ENCODE assay signal across 8 mouse cellular contexts in the genomic region with DNA sequence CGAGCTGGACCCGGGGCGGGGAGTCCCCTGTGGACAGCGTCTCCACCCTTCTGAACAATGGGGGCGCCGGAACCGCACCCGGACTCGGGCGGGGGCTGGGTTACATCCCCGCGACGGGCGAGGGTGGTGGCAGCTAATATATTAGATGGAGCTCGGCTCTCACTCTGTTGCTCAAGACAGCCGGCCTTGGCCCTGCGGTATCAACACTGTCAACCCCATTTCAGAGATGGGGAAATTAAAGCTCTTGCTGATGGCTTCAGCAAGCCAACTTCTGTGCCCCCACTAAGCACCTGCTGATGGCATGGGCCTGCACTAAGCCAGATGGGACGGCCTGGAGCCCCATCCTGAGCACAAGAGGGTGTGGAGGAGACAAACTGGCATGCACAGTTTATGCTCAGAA. TPM values are rescaled to one million over a fixed set of nuclear protein-coding genes. Genes with fewer than 3 reads are reported as not detected.
DNase-seq lines count a peak whose midpoint lies in the region; ATAC-seq and TF ChIP-seq lines count a peak whose summit lies in the region.

No protein-coding gene starts in this region.

- no peak for DNase-seq in heart, postnatal 14 days
- no peak for DNase-seq in hindbrain, embryonic 11.5 days (ENCODE audit: low spot score)
- DNase-seq in midbrain, embryonic 11.5 days (ENCODE audit: low spot score, missing footprints) = no peak
- DNase-seq in embryo, embryonic 10 days (ENCODE audit: low spot score) = no peak
- no peak for DNase-seq in right cerebral cortex, adult 18-20 months
- no peak for DNase-seq in cerebellum, postnatal 4 days (ENCODE audit: low spot score in 2 of 2)

- H3K9me3 ChIP-seq in heart, embryonic 15.5 days (replicated peaks) = no peaks in the 10 kb centered on the region
- H3K9me3 ChIP-seq in hindbrain, embryonic 11.5 days (ENCODE audit: control insufficient read depth, low read length) = no peaks in the 10 kb centered on the region
- no peaks in the 10 kb centered on the region for H3K9me3 ChIP-seq in midbrain, embryonic 11.5 days (ENCODE audit: control insufficient read depth, low read length)

- no peaks in the 10 kb centered on the region for H3K27me3 ChIP-seq in heart, embryonic 15.5 days
- H3K27me3 ChIP-seq in hindbrain, embryonic 11.5 days (ENCODE audit: control insufficient read depth, insufficient read depth, low read length) = no peaks in the 10 kb centered on the region
- no peaks in the 10 kb centered on the region for H3K27me3 ChIP-seq in midbrain, embryonic 11.5 days (ENCODE audit: control insufficient read depth, insufficient read depth, low read length)

- peak overlapping the region; percentile 96 for H3K4me3 ChIP-seq in heart, embryonic 15.5 days
- H3K4me3 ChIP-seq in bone marrow, adult 2 months (replicated peaks; ENCODE audit: control insufficient read depth, low read depth, low read length) = peak overlapping the region; percentile 82
- H3K4me3 ChIP-seq in hindbrain, embryonic 11.5 days (ENCODE audit: low read depth, low read length) = peak overlapping the region; percentile 90
- H3K4me3 ChIP-seq in midbrain, embryonic 11.5 days (ENCODE audit: low read depth, low read length) = peak overlapping the region; percentile 92

- peak overlapping the region; percentile 94 for H3K27ac ChIP-seq in heart, embryonic 15.5 days
- peak overlapping the region; percentile 98 for H3K27ac ChIP-seq in bone marrow, adult 2 months (ENCODE audit: control insufficient read depth, insufficient read depth, low read depth, low read length, poor library complexity)
- H3K27ac ChIP-seq in hindbrain, embryonic 11.5 days (ENCODE audit: low read depth, low read length) = peak overlapping the region; percentile 100
- H3K27ac ChIP-seq in midbrain, embryonic 11.5 days (ENCODE audit: low read depth, low read length) = peak overlapping the region; percentile 99

- intact Hi-C loops in heart, postnatal 14 days (cut with DNase I) = loop anchor here (5.0 kb wide), 1 partner anchor 123 kb away; a partner anchor contains a TSS

- H3K9ac ChIP-seq in heart, embryonic 15.5 days = peak overlapping the region; percentile 94
- H3K9ac ChIP-seq in hindbrain, embryonic 11.5 days (ENCODE audit: low read depth, low read length) = peak overlapping the region; percentile 98
- peak overlapping the region; percentile 99 for H3K9ac ChIP-seq in midbrain, embryonic 11.5 days (ENCODE audit: low read length)

- H3K4me1 ChIP-seq in heart, embryonic 15.5 days (replicated peaks) = peaks cover 18% of the 10 kb centered on the region
- H3K4me1 ChIP-seq in bone marrow, adult 2 months (ENCODE audit: control insufficient read depth, insufficient read depth, low read length) = no peaks in the 10 kb centered on the region; the same call in none of the 2 replicates
- H3K4me1 ChIP-seq in hindbrain, embryonic 11.5 days (replicated peaks; ENCODE audit: control insufficient read depth, insufficient read depth, low read length) = peaks cover 6% of the 10 kb centered on the region
- peaks cover 47% of the 10 kb centered on the region for H3K4me1 ChIP-seq in midbrain, embryonic 11.5 days (ENCODE audit: control insufficient read depth, insufficient read depth, low read length)

- peak overlapping the region; percentile 83 for H3K4me2 ChIP-seq in heart, embryonic 15.5 days
- H3K4me2 ChIP-seq in hindbrain, embryonic 11.5 days (replicated peaks; ENCODE audit: low read depth, low read length) = peak overlapping the region; percentile 74
- H3K4me2 ChIP-seq in midbrain, embryonic 11.5 days = peak overlapping the region; percentile 62

- peak; percentile 12; the same call in 1 of the 2 replicates for ATAC-seq in heart, embryonic 15.5 days (replicated peaks; ENCODE audit: insufficient number of reproducible peaks, insufficient read depth, low FRiP score, low read depth)
- ATAC-seq in hindbrain, embryonic 11.5 days (ENCODE audit: low FRiP score) = peak; percentile 82
- ATAC-seq in midbrain, embryonic 11.5 days (ENCODE audit: low FRiP score) = no peak

- H3K36me3 ChIP-seq in heart, embryonic 15.5 days = no peaks in the 10 kb centered on the region
- no peaks in the 10 kb centered on the region for H3K36me3 ChIP-seq in hindbrain, embryonic 11.5 days (ENCODE audit: control insufficient read depth, insufficient read depth, low read length)
- no peaks in the 10 kb centered on the region for H3K36me3 ChIP-seq in midbrain, embryonic 11.5 days (ENCODE audit: control insufficient read depth, insufficient read depth, low read length)

- no peak for TF ChIP-seq CTCF in bone marrow, adult 2 months (IDR thresholded peaks at IDR 0.05; ENCODE audit: control insufficient read depth, insufficient read depth, low read length)

- TF ChIP-seq POLR2A in bone marrow, adult 2 months (IDR thresholded peaks at IDR 0.05; ENCODE audit: borderline replicate concordance, control insufficient read depth, low read depth, low read length) = no peak

- WGBS in heart, embryonic 15.5 days = under 1% methylated on average over 18 of the region's 18 CpGs
- 2% methylated on average over 18 of the region's 18 CpGs for WGBS in bone marrow, adult 2 months
- under 1% methylated on average over 18 of the region's 18 CpGs for WGBS in hindbrain, embryonic 11.5 days
- under 1% methylated on average over 18 of the region's 18 CpGs for WGBS in midbrain, embryonic 11.5 days

RNA-seq across cellular contexts. Expression of a gene that starts 0.5 kb away (rescaled TPM):
- polyA plus RNA-seq in heart, embryonic 15.5 days (2015; fragmentation: Nextera tagmentation; extraction: Ambion mirVana) = 3.5 and 5.5 TPM in 2 replicates
- total RNA-seq in heart, postnatal 14 days (2021) = 10 to 100 TPM; 14.8 to 15.6 TPM
- polyA plus RNA-seq in bone marrow, adult 2 months (2011; ENCODE audit: insufficient read depth, insufficient read length, low replicate concordance, missing spikeins) = 2.6 and 7.0 TPM in 2 replicates
- 27.8 and 29.2 TPM in 2 replicates for polyA plus RNA-seq in hindbrain, embryonic 11.5 days (2014; fragmentation: Nextera tagmentation; extraction: Ambion mirVana)
- polyA plus RNA-seq in midbrain, embryonic 11.5 days (2014; fragmentation: Nextera tagmentation; extraction: Ambion mirVana) = 28.6 and 29.4 TPM in 2 replicates
